Mouse (Mus musculus): ENCODE results near the gene Amot.

GRCm38 (mm10) chrX:145428811-145429210, 76.2 kb downstream of the Amot start:
- TF ChIP-seq CTCF (IDR thresholded peaks at IDR 0.05; ENCODE audit: control insufficient read depth, insufficient read depth, insufficient replicate concordance, low read depth, low read length) (no peak), POLR2A (IDR thresholded peaks at IDR 0.05; ENCODE audit: control insufficient read depth, low read depth, low read length) (no peak)
